Mouse (Mus musculus) kidney, postnatal 14 days (tissue): ENCODE measurements around the gene Fbxo47.
"Not testable (repeated sequence)": the region's sequence is repeated elsewhere in the genome, so short reads cannot be mapped to it uniquely, and the experiment has no call there.

ENCODE experiments used
- DNase-seq: peaks from one replicate; pipeline ENCODE4 v3.0.0; 2022; ENCODE audit warnings: mixed read lengths

Gene Fbxo47

DNA sequence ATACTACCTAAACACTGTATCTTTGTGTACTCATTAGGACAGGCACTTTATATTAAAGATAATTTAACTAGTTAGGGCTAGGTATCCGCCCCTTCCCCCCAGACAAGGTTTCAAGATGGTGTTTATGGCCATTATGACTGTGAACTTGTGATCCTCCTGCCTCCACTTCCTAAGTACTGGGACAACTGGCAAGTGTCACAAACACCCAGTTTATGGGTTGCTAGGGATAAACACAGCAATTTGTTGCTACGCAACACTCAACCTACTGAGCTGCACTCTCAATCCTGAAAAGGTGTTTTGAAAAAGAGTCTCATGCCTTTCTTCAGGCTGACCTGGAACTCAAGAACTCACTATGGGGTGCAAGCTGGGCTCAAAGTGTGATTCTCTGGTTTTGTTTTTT, 6.6 kb downstream of the Fbxo47 start:
- no peak for DNase-seq

DNA sequence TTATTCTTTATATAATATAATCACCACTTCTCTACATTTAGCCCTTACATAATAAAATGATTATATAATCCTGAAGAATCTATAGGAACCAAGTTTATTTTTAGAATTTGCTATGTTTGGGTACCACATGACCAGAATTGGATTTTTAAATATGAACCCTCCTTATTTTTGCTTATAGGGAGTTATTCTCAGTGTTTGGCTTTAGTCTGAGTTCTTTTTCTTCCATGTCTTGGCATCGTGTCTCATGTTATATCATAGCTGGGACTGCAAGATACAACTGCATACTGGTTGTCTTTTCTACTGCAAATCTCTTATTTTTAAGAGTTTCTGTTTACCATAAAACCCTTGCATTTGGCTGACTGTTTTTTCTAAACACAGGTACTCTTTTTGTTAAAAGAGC, 9.6 kb downstream of the Fbxo47 start:
- no peak for DNase-seq

DNA sequence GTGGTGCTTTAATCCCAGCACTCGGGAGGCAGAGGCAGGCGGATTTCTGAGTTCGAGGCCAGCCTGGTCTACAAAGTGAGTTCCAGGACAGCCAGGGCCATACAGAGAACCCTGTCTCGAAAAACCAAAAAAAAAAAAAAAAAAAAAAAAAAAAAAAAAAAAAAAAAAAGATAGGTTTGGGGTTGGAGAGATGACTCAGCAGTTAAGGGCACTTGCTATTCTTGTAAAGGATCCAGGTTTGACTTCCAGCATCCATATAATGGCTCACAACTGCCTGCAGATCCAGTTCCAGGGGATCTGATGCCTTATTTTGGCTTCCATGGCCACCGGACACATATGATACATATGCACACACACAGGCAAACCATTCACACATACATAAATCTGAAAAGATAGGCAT, 11.6 kb downstream of the Fbxo47 start:
- DNase-seq: not testable (repeated sequence)

DNA sequence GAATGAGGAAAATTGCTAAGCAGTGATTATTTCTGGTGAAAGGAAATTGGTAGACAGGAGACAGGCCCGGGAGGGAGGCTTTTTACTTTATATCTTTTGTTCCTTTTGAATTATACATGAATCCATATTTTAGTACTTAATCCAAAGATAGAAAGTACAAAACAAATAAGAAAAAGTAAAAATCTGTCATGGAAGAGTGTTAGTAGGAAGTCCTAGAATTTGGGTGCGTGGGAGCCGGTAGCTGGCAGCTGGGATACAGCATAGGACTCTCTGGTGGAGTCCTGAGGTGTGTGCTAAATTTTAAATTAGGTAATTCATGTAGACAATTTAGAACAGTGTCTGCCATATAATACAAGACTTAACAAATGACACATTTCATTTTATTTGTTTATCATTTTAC, 16.4 kb downstream of the Fbxo47 start:
- no peak for DNase-seq

DNA sequence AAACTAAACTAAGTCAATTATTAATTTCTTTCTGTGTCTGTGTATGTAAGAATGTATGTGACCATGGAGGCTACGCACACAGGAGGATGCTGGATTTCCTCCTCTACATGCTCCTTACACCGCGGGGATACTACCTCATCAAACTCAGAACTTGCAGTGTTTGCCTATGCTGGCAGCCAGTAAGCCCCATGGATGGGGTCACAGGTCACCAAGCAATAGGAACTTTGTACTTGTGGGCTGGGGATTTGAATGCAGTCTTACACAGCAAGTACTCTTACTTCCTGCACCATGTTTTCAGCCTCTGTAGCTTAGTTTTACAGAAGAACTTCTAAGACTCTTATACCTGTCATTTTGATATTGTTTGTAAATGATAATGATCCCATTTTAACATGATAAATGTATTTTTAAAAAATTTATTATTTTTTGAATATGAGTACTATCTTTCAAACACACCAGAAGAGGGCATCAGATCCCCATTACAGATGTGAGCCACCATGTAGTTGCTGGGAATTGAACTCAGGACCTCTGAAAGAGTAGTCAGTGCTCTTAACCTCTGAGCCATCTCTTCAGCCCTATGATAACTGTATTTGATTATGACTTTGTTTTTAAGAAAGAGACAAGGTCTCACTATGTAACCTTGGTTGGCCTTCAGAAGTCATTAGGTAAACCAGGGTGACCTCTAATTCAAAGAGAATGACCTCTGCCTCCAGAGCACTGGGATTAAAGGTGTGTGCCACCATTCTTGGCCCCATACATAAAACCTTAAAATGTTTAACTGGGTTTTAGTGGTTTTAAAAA, 17.7 kb downstream of the Fbxo47 start:
- DNase-seq: peak; percentile 12

DNA sequence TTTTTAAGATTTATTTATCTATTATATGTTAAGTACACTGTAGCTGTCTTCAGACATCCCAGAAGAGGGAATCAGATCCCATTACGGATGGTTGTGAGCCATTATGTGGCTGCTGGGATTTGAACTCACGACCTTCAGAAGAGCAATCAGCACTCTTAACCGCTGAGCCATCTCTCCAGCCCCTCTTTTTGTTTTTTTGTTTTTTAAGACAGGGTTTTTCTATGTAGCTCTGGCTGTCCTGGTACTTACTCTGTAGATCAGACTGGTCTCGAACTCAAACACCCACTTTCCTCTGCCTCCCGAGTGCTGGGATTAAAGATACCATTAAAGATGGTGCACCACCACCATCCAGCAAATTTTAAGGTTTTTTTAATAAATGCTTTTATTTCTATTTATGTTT, 18.5 kb downstream of the Fbxo47 start:
- no peak for DNase-seq

DNA sequence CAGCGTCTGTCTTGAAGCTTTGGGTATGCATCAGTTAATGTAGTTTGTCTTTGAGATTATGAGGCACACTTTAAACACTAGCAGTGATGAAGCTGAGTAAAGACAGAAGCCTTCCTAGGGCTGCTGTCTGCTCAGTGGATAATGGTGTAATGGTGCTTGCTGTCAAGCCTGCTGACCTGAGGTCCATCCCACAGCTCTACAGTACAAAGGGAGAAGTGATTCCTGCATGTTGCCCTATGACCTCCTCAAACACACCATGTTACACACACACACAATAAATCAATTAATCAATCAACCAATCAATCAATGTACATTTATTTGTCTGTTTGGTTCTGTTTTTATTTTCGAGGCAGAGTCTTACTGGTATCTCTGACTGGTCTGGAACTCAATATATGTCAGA, 21.8 kb downstream of the Fbxo47 start:
- DNase-seq: no peak

DNA sequence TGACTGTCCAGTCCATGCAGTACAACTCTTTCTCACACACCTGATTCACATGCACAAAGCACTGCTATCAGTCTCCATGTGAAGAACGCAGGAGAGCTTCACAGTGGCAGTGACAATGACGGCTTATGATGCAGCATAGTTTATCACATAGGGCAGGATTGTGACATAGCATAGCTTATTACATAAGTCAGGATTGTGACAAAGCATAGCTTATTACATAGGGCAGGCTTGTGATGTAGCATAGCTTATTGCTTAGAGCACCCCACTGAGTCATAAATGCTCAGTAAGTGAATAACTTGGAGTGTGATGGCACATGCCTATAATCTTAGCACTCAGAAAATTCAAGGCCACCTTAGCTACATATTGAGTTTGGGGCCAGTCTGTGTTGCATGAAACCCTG, 28.5 kb downstream of the Fbxo47 start:
- DNase-seq: no peak

DNA sequence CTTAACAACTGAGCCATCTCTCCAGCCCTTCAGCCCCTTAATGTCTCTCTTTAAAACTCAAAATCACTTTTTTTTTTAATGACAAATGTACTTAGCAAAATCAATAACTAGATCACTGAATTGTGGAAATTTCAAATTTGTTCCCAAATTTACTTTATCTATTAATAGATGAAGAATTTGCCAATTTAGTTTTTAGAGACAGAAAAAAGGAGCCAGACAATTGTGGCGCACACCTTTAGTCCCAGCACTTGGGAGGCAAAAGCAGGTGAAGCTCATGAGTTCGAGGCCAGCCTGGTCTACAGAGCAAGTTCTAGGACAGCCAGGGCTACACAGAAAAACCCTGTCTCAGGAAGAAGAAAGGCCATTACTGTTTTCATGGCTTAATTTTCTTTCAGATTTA, 32.4 kb downstream of the Fbxo47 start:
- no peak for DNase-seq

DNA sequence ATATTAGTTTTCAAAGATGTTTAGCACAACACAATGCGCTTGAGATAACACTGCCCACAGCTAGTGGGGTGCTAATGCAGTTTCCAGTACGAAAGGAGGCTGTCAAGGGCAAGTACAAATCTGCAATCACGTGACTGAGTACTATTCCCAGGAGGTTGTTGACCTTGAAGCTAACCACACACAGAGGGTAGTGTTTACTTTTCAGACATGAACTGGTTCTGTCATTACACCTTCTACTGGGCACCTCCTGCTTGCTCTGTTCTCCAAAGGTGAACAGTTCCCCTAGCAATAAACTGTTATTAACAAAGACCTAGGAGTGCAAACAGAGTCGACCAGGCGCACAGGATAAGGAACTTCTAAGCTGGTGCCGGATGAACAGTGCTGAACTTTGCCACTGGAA, 33.6 kb downstream of the Fbxo47 start:
- peak; percentile 53 for DNase-seq

DNA sequence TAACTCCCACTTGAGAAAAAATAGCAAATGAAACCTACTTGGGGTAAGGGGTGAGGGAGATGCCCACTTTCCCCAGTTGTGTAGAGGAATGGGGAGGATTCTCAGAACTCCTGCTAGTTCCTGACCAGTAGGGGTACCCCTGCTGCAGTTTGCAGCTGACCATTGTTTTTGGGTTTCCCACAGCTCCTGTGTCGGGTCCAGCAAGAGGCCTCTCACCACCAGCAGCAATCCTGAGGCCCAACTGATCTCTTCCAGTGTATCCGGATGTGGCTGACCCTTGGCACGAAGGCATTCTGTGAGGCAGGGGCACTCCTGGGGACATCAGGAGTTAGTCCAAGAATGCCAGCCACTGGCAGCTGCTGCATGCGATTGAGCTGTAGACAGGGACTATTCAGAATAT, 42.0 kb downstream of the Fbxo47 start:
- DNase-seq: no peak

DNA sequence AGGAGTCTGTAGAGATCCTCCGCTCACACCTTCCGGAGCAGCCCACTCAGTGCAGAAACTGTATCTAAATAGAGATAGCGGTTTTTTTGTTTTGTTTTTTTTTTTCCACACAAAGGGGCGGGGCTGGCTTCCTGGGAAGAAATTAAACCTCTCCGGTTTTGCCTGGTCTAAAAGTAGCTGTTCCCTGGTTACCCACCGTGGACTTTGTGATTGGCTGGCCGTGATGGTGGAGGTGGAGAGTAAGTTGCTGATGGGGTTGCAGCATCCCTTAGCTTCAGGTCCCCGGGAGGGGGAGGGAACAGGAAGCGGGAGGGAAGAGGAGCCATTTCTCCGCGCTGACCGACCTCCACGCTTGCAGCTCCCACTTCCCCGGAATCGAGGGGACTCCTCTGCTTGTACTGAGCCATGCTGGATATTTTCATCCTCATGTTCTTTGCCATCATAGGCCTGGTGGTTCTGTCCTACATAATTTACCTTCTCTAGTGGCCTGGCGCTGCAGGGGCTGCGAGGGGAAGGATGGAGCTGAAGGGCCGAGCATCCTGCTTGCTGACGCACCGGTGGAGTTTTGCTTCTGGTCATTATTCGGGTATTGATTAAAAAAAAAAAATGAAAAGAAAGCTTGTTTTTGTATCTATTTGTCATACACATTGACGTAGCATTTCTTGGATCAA, 42.8 kb downstream of the Fbxo47 start:
- peak; percentile 80 for DNase-seq

DNA sequence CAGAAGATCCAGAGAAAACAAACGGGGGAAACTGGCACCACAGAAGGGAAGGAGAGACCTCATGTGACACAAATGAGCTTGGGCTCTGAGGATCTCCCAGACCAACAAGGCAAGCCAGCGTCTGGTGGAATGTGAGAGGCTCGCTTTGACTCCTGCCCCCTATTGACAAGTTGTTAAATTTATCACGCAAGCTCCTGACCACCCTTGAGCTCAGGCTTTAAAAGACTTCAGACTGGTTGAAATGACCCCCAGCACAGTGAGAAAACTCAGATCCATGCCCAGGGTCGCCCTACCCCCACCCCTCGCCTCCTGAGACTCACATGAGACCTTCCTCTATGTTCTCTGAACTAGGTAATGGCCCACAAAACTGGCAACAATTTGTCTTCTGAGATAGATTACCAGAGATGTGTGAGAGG, 43.4 kb downstream of the Fbxo47 start, which contains the start of gene B230217C12Rik:
Gene B230217C12Rik (plus strand): TSS at position 242 of the 416 bp plus-strand sequence.
- no peak for DNase-seq

DNA sequence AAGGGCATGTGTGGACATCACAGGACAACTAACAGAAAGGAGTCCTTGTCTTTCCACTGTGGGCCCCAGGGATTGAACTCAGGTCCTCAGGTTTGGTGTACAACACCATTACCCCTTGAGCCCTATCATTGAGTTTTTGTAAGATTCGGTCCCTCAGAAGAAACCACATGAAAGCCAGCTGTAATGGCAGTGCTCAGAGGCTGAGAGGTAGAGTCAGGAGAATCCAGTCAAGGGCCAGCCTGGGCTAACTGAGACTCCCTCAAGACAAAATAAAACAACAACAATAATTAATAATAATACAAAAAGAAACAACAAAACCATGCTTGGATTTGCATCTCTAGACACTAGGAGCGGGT, 43.8 kb downstream of the Fbxo47 start:
- no peak for DNase-seq

DNA sequence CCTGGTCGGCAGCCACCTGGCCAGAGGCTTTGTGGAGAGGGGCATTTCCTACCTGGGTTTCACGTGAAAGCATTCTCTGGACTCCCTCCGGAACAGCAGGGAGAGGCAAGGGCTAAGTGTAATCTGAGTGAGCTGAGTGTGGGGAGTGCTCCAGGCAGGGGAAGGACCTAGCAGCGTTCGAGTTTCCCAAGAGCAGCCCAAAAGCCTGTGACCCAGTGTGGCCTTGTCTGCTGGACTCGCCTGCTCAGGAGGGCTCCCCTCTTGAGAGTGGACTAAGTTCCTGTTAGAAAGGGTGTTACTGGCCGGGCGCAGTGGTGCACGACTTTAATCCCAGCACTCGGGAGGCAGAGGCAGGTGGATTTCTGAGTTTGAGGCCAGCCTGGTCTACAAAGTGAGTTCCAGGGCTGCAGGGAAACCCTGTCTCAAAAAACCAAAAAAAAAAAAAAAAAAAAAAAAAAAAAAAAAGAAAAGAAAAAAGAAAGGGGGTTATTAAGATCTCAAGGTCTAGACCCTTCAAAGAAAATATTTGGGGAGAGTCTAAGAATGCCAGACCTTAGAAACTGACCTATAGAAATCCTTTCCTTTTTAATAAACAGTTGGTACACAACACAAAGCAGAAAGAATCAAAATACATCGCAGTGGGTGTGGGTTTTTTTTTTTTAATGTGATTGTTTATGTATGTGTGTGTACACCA, 44.4 kb downstream of the Fbxo47 start:
- no peak for DNase-seq

DNA sequence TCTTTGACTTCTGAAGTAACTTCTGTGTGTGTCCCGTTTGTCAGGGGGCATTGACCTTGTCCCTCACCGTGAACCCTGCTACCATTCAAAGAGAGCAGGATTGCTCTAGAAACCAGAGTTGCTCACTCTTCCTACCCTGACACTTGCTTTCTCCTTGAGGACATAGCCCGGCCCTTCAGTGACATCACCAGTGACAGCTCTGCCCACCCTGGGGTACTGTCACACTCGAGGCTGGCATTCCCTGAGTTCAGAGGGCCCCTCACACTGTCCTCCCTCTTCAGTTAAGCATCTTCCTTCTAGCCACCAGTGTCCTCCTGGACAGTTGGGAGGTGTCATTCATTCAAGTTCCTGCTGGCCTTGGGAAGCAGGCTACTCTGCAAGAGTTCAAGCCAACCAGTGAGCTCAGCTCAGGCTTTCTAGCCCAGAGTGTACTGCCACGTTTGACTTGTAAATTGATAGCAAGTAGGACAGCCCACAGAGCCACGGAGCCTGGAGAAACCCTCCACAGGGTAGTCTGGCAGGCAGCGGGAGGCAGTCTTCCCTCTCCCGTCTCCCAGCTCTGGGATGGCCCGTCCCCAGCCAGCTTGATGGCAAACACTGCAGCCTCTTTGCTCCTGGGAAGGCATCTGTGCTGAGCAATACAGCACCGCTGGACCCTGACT, 45.0 kb downstream of the Fbxo47 start:
- no peak for DNase-seq

DNA sequence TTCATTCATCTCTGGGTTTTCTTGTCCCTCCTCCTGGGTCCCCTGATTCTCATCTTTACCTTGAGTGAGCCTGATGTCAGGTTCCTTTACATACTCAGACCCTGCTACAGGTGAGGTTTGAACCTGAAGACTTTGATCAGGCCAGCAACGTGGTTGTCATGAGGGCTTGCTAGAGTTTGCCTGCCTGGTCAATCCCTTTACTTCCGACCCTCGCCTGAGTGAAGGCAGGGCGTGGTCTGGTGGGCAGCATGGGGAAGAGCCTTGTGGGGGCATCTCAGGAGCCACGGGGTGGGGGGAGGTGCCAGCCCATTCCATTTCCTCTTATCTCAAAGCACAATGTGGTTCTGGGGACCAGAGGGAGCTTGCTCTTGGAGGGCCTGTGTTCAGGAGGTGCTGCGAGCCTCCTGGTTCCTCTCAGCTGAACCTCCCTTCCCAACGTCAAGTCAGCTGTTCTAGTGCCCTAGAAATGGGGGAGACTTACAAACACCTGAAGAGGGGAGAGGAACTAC, 46.3 kb downstream of the Fbxo47 start:
- no peak for DNase-seq

DNA sequence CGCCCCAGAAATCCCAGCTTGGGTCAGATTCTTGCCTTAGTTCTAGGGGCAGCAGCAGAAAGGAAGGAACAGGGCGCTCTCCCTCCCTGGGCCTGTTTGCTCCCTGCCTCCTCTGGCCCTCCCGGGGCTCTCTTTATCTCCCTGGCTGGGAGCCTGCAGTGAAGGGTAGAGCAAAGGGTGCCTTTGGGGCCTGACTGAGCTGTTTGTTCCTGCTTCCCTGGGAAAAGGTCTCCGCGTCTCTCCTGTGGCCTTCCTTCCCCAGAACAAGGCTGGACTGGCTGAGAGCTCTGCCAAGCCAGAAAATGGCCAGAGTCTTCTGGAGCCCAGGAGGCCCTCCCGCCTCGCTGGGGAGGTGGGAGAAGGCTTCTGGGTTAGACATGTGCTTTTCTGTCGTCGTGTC, 46.9 kb downstream of the Fbxo47 start:
- DNase-seq: not testable (repeated sequence)

DNA sequence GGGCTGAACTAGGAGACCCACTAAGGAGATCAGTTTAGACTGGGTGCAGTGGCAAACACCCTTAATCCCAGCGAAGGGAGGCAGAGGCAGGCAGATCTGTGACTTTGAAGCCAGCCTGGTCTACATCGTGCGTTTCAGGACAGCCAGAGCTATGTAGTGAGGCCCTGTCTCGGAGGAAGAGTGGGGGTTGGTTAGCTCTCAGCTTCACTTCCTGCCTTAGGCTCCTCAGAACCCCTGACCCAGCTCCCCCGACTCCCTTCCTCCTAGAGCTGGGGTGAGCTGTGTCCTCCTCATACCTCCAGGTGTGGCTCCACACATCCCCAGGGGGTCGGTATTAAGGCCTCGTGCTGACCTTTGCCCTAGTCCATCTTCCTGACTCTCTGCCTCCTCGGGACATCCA, 47.4 kb downstream of the Fbxo47 start:
- DNase-seq: no peak

DNA sequence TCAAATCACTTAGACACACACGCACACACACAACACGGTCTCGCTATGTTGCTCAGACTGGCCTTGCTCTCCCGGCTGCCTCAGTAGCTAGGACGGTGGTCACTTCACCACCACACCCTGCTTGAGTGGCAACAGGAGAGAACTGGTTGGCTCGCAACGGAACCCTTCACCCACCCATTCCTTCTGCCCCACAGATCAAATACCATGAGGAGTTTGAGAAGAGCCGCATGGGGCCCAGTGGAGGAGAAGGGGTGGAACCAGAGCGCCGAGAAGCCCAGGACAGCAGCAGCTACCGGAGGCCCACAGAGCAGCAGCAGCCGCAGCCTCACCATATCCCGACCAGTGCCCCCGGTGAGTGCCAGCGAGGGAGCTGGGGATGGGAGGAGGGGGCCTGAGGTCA, 50.6 kb downstream of the Fbxo47 start:
- DNase-seq: no peak

DNA sequence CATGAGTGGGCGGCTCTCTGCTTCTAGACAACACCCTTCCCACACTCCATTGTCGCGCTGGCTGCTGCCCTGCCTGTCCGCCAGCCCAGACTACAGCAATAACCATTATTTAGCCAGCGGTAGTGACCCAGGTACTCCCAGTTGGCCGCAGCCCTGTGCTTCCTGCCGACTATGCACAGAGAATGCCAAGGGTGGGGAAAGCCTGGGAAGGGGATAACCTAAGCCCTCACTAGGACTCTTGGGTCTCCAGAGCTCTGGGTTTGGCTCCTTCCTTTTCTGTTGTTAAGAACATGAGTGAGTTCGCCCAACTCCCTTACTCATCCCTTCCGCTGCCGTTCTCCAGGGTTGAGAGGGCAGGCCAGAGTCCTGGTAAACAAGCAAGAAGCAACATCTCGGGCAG, 52.0 kb downstream of the Fbxo47 start:
- no peak for DNase-seq

DNA sequence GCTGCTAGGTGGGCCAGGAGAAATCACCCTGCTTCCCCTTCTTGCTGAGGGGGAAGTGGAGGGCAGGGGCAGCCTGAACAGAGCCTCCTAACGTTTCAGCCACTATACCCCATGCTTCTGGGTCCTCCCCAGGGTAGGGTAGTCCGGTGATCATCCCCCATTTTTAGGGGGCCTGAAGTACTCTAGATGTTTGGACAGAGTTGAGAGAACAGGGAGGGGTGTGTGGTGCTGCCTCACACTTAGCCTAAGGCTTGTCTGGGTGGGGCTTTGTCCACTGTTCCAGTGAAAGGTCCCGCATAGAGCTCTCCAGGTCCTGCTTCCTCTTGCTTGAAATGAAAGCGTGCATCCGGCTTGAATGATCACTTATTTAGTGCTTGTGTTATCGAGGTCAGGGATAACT, 53.5 kb downstream of the Fbxo47 start:
- no peak for DNase-seq

DNA sequence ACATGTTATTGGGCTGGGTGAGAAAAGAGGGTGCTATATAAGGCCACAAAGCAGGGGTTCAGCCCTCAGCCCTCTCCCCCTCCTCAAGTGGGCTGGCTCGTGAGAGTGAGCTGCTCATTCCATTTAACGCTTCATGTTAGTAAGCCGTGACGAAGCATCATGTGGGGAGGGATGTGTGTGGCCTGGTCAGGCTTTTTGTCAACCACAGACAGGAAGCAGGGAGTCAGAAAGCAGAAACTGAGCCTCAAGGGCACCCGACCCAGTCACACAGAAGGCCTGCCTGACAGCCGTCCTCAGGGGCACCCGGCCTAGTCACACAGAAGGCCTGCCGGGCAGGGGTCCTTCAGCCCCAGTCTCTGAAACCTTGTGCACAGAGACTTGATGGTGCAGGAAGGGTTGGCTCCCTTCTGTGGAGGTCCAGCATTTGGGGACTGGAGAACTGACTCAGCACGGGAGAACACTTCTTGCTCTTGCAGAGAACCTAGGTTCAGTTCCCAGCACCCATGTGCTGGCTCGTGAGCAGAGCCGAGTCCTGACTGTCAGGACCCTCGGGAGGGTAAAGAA, 54.0 kb downstream of the Fbxo47 start:
- no peak for DNase-seq
